Mouse (Mus musculus): Measurements from ENCODE around the gene Dnah7a.
"Not testable (repeated sequence)": the region's sequence is repeated elsewhere in the genome, so short reads cannot be mapped to it uniquely, and the experiment has no call there.

Gene Dnah7a

GRCm38 (mm10) chr1:53706431-53707361, at the start of gene Dnah7a:
Dnah7a (minus strand) TSS chr1:53706784.
- DNase-seq (ENCODE audit: low read depth, low spot score), result peak; percentile 83

- not testable (repeated sequence) for DNase-seq (ENCODE audit: low read depth, low spot score)
These were observed 46.9 kb upstream of the Dnah7a start for GRCm38 (mm10) chr1:53753501-53753900.

GRCm38 (mm10) chr1:53751144-53751543, 44.6 kb upstream of the Dnah7a start:
- DNase-seq (ENCODE audit: low read depth, low spot score), result peak; percentile 58

GRCm38 (mm10) chr1:53750697-53751096, 44.1 kb upstream of the Dnah7a start:
- peak; percentile 56 for DNase-seq (ENCODE audit: low read depth, low spot score)

GRCm38 (mm10) chr1:53749881-53750385, 43.3 kb upstream of the Dnah7a start:
- peak; percentile 86 for DNase-seq (ENCODE audit: low read depth, low spot score)

GRCm38 (mm10) chr1:53748571-53748970, 42.0 kb upstream of the Dnah7a start:
- peak; percentile 43 for DNase-seq (ENCODE audit: low read depth, low spot score)

GRCm38 (mm10) chr1:53746001-53746400, 39.4 kb upstream of the Dnah7a start:
- peak; percentile 69 for DNase-seq (ENCODE audit: low read depth, low spot score)

GRCm38 (mm10) chr1:53741742-53742458, 35.3 kb upstream of the Dnah7a start:
- DNase-seq (ENCODE audit: low read depth, low spot score), result no peak

- no peak for DNase-seq (ENCODE audit: low read depth, low spot score)
These were observed 34.3 kb upstream of the Dnah7a start for GRCm38 (mm10) chr1:53740777-53741336.

GRCm38 (mm10) chr1:53740077-53740776, 33.6 kb upstream of the Dnah7a start:
- DNase-seq (ENCODE audit: low read depth, low spot score), result not testable (repeated sequence)

- no peak for DNase-seq (ENCODE audit: low read depth, low spot score)
These were observed 30.0 kb upstream of the Dnah7a start for GRCm38 (mm10) chr1:53736583-53736982.

GRCm38 (mm10) chr1:53728489-53729225, 22.1 kb upstream of the Dnah7a start:
- no peak for DNase-seq (ENCODE audit: low read depth, low spot score)

- no peak for DNase-seq (ENCODE audit: low read depth, low spot score)
These were observed 20.3 kb upstream of the Dnah7a start for GRCm38 (mm10) chr1:53726883-53727282.

GRCm38 (mm10) chr1:53721353-53721752, 14.8 kb upstream of the Dnah7a start:
- no peak for DNase-seq (ENCODE audit: low read depth, low spot score)

- DNase-seq (ENCODE audit: low read depth, low spot score), result no peak
These were observed 14.2 kb upstream of the Dnah7a start for GRCm38 (mm10) chr1:53720601-53721351.

GRCm38 (mm10) chr1:53715966-53716515, 9.5 kb upstream of the Dnah7a start:
- DNase-seq (ENCODE audit: low read depth, low spot score), result no peak

GRCm38 (mm10) chr1:53715446-53715845, 8.9 kb upstream of the Dnah7a start:
- DNase-seq (ENCODE audit: low read depth, low spot score), result peak; percentile 80

GRCm38 (mm10) chr1:53713383-53713782, 6.8 kb upstream of the Dnah7a start:
- not testable (repeated sequence) for DNase-seq (ENCODE audit: low read depth, low spot score)

GRCm38 (mm10) chr1:53711069-53711468, 4.5 kb upstream of the Dnah7a start:
- DNase-seq (ENCODE audit: low read depth, low spot score), result peak; percentile 40

GRCm38 (mm10) chr1:53709602-53710001, 3.0 kb upstream of the Dnah7a start:
- not testable (repeated sequence) for DNase-seq (ENCODE audit: low read depth, low spot score)

All from ZHBTc4 (cell line).